Mouse (Mus musculus): ENCODE measurements around the gene Babam1.

GRCm38 (mm10) chr8:71452669-71453068 lies 56.0 kb downstream of the Babam1 start:
- TF ChIP-seq CTCF (IDR thresholded peaks at IDR 0.05; ENCODE audit: low read depth): no peak
- no peak for TF ChIP-seq EP300 (IDR thresholded peaks at IDR 0.05; ENCODE audit: low read depth)
